Mouse (Mus musculus) Muller cell, postnatal 12 days (primary cell): ENCODE results near the gene Bhlhe40.

ENCODE experiments used
- DNase-seq: peaks from one replicate; pipeline ENCODE4 v3.0.0-alpha.2; 2015; ENCODE audit errors: inconsistent ontology term

The Bhlhe40 gene

GRCm38 (mm10) chr6:108694965-108695724 is 34.7 kb downstream of the Bhlhe40 start:
- no peak for DNase-seq

GRCm38 (mm10) chr6:108695844-108696821 is 35.7 kb downstream of the Bhlhe40 start:
- no peak for DNase-seq

- DNase-seq = no peak
Observed at GRCm38 (mm10) chr6:108696822-108697202, 36.4 kb downstream of the Bhlhe40 start.

GRCm38 (mm10) chr6:108697345-108697744 is 36.9 kb downstream of the Bhlhe40 start:
- no peak for DNase-seq

- DNase-seq = peak; percentile 53
Observed at GRCm38 (mm10) chr6:108698343-108698870, 38.0 kb downstream of the Bhlhe40 start.

GRCm38 (mm10) chr6:108699679-108700078 is 39.2 kb downstream of the Bhlhe40 start:
- no peak for DNase-seq

GRCm38 (mm10) chr6:108700638-108701343 is 40.4 kb downstream of the Bhlhe40 start:
- no peak for DNase-seq

- DNase-seq = no peak
Observed at GRCm38 (mm10) chr6:108702648-108703047, 42.2 kb downstream of the Bhlhe40 start.

- DNase-seq = no peak
Observed at GRCm38 (mm10) chr6:108703085-108703484, 42.7 kb downstream of the Bhlhe40 start.

- DNase-seq = peak; percentile 32
Observed at GRCm38 (mm10) chr6:108704316-108705080, 44.1 kb downstream of the Bhlhe40 start.

- peak; percentile 82 for DNase-seq
Observed at GRCm38 (mm10) chr6:108705957-108706356, 45.5 kb downstream of the Bhlhe40 start.

GRCm38 (mm10) chr6:108706994-108707645 is 46.7 kb downstream of the Bhlhe40 start:
- DNase-seq = no peak

- no peak for DNase-seq
Observed at GRCm38 (mm10) chr6:108709131-108709470, 48.7 kb downstream of the Bhlhe40 start.

- peak; percentile 95 for DNase-seq
Observed at GRCm38 (mm10) chr6:108709471-108710231, 49.2 kb downstream of the Bhlhe40 start.

GRCm38 (mm10) chr6:108710667-108711066 is 50.2 kb downstream of the Bhlhe40 start:
- no peak for DNase-seq

- DNase-seq = no peak
Observed at GRCm38 (mm10) chr6:108711192-108711964, 50.9 kb downstream of the Bhlhe40 start.

GRCm38 (mm10) chr6:108712148-108712547 is 51.7 kb downstream of the Bhlhe40 start:
- no peak for DNase-seq

- DNase-seq = no peak
Observed at GRCm38 (mm10) chr6:108713175-108713974, 52.9 kb downstream of the Bhlhe40 start.
